Mouse (Mus musculus) liver, embryonic 13.5 days (tissue): Measurements from ENCODE around the gene Nlrp6. TPM values are rescaled to one million over a fixed set of nuclear protein-coding genes. Genes with fewer than 3 reads are reported as not detected.
"Not testable (repeated sequence)": the region's sequence is repeated elsewhere in the genome, so short reads cannot be mapped to it uniquely, and the experiment has no call there.

Experiments
- ATAC-seq: fragments of 200-750 bp; cut with Nextera tagmentation; 2 replicates; pipeline ENCODE4 v1.8.0; 2017; ENCODE audit warnings: low read depth, mild to moderate bottlenecking, moderate number of reproducible peaks, moderate library complexity
- DNase-seq: peaks from one replicate; pipeline ENCODE4 v3.0.0; 2022
- H3K27ac ChIP-seq: fragments of 300-500 bp; sonication (generic); 2 replicates; pipeline ENCODE4 v1.5.1; 2015; ENCODE audit warnings: moderate library complexity, mild to moderate bottlenecking, inconsistent platforms
- H3K27me3 ChIP-seq: fragments of 300-500 bp; sonication (generic); 2 replicates; pipeline ENCODE4 v1.6.1; 2015; ENCODE audit warnings: mild to moderate bottlenecking, inconsistent platforms
- H3K36me3 ChIP-seq: fragments of 300-500 bp; sonication (generic); 2 replicates; pipeline ENCODE4 v1.6.1; 2015; ENCODE audit warnings: mild to moderate bottlenecking, inconsistent platforms
- H3K4me1 ChIP-seq: fragments of 300-500 bp; sonication (generic); replicated peaks from 2 replicates; pipeline ENCODE4 v1.6.1; 2015; ENCODE audit warnings: inconsistent platforms
- H3K4me2 ChIP-seq: fragments of 300-500 bp; sonication (generic); 2 replicates; pipeline ENCODE4 v1.6.1; 2015; ENCODE audit warnings: inconsistent platforms, mild to moderate bottlenecking, moderate library complexity
- H3K4me3 ChIP-seq: fragments of 300-500 bp; sonication (generic); replicated peaks from 2 replicates; pipeline ENCODE4 v1.5.1; 2015; ENCODE audit warnings: mild to moderate bottlenecking, inconsistent platforms
- H3K9ac ChIP-seq: fragments of 300-500 bp; sonication (generic); 2 replicates; pipeline ENCODE4 v1.6.1; 2015; ENCODE audit warnings: mild to moderate bottlenecking, inconsistent platforms
- H3K9me3 ChIP-seq: fragments of 300-500 bp; sonication (generic); replicated peaks from 2 replicates; pipeline ENCODE4 v1.6.1; 2016; ENCODE audit warnings: inconsistent platforms
- WGBS: fragments of 180-500 bp; shearing (Covaris S2); methylation state at CpG from one replicate; pipeline ENCODE4 v1.1.7; 2015; ENCODE audit not compliant: insufficient replicate concordance; 5-methylcytosine and 5-hydroxymethylcytosine counted together
- polyA plus RNA-seq: library from polyadenylated mRNA; unstranded; fragments of >200 nt; fragmentation: Nextera tagmentation; extraction: Ambion mirVana; gene quantifications from 2 replicates; pipeline ENCODE4 v1.2.1, GENCODE M21; 2015

Gene Nlrp6
- polyA plus RNA-seq, 1 experiment from 2014 or later, result 1.6 TPM

GRCm38 (mm10) chr7:140976720-140977119 lies 56.0 kb downstream of the Nlrp6 start:
- not testable (repeated sequence) for H3K4me1 ChIP-seq, H3K9ac ChIP-seq, H3K4me2 ChIP-seq, H3K9me3 ChIP-seq, DNase-seq, ATAC-seq, H3K27ac ChIP-seq, H3K4me3 ChIP-seq, H3K36me3 ChIP-seq, H3K27me3 ChIP-seq
- 54% methylated on average over 9 of the region's 9 CpGs for WGBS

Other genes with a start within 250 kb of the Nlrp6 start
- not detected in 2 replicates for gene Olfr45, start 239.0 kb upstream of the Nlrp6 start, polyA plus RNA-seq
- gene Olfr541, start 223.6 kb upstream of the Nlrp6 start, polyA plus RNA-seq, result not detected in 2 replicates
- gene Cyp2e1, start 157.2 kb upstream of the Nlrp6 start, polyA plus RNA-seq, result 0.10 TPM in 1 of 2 replicates, not detected in the other
- 0.17 and 0.20 TPM in 2 replicates for gene Syce1, start 133.1 kb upstream of the Nlrp6 start, polyA plus RNA-seq
- 0.24 and 0.38 TPM in 2 replicates for gene Zfp941, start 98.7 kb upstream of the Nlrp6 start, polyA plus RNA-seq
- gene Urah, start 85.9 kb upstream of the Nlrp6 start, polyA plus RNA-seq, result 9.7 and 10.9 TPM in 2 replicates
- gene Scgb1c1, start 75.4 kb upstream of the Nlrp6 start, polyA plus RNA-seq, result not detected in 2 replicates
- not detected in 2 replicates for gene Odf3, start 73.1 kb upstream of the Nlrp6 start, polyA plus RNA-seq
- not detected in 2 replicates for gene Gm45785, start 64.6 kb upstream of the Nlrp6 start, polyA plus RNA-seq
- 25.0 and 25.1 TPM in 2 replicates for gene Ric8a, start 63.9 kb upstream of the Nlrp6 start, polyA plus RNA-seq
- 17.1 and 20.1 TPM in 2 replicates for gene Bet1l, start 63.3 kb upstream of the Nlrp6 start, polyA plus RNA-seq
- gene Psmd13, start 38.9 kb upstream of the Nlrp6 start, polyA plus RNA-seq, result 187 and 202 TPM in 2 replicates
- gene Sirt3, start 38.6 kb upstream of the Nlrp6 start, polyA plus RNA-seq, result 16.6 and 16.8 TPM in 2 replicates
- 0.33 and 1.3 TPM in 2 replicates for gene Cox8b, start 20.5 kb upstream of the Nlrp6 start, polyA plus RNA-seq
- gene Pgghg, start 20.5 kb downstream of the Nlrp6 start, polyA plus RNA-seq, result 5.0 and 5.9 TPM in 2 replicates
- 0.35 and 0.61 TPM in 2 replicates for gene Ifitm5, start 29.4 kb downstream of the Nlrp6 start, polyA plus RNA-seq
- not detected in 2 replicates for gene Gm45717, start 35.0 kb downstream of the Nlrp6 start, polyA plus RNA-seq
- gene Ifitm2, start 35.1 kb downstream of the Nlrp6 start, polyA plus RNA-seq, result 309 and 331 TPM in 2 replicates
- 22.3 and 24.0 TPM in 2 replicates for gene Ifitm1, start 46.3 kb downstream of the Nlrp6 start, polyA plus RNA-seq
- gene Ifitm3, start 89.9 kb downstream of the Nlrp6 start, polyA plus RNA-seq, result 53.9 and 61.7 TPM in 2 replicates
- gene Ifitm6, start 97.0 kb downstream of the Nlrp6 start, polyA plus RNA-seq, result 2.7 and 2.9 TPM in 2 replicates
- gene Gm17387, start 108.2 kb downstream of the Nlrp6 start, polyA plus RNA-seq, result not detected in 2 replicates
- 0.75 and 0.81 TPM in 2 replicates for gene B4galnt4, start 140.2 kb downstream of the Nlrp6 start, polyA plus RNA-seq
- gene Pkp3, start 157.3 kb downstream of the Nlrp6 start, polyA plus RNA-seq, result 0.70 and 0.71 TPM in 2 replicates
- gene Sigirr, start 179.7 kb downstream of the Nlrp6 start, polyA plus RNA-seq, result 16.5 and 16.9 TPM in 2 replicates
- 0.12 and 0.20 TPM in 2 replicates for gene Ano9, start 196.9 kb downstream of the Nlrp6 start, polyA plus RNA-seq
- 138 and 147 TPM in 2 replicates for gene Ptdss2, start 201.5 kb downstream of the Nlrp6 start, polyA plus RNA-seq